Mouse (Mus musculus) lung, embryonic 14.5 days (tissue): ENCODE data around the gene Nbr1. TPM values are rescaled to one million over a fixed set of nuclear protein-coding genes. Genes with fewer than 3 reads are reported as not detected.
A peak's percentile ranks its signal among the peaks of the same experiment; 100 is the strongest.
"Not testable (repeated sequence)": the region's sequence is repeated elsewhere in the genome, so short reads cannot be mapped to it uniquely, and the experiment has no call there.

Experiments
- ATAC-seq: fragments of 200-750 bp; cut with Nextera tagmentation; 2 replicates; pipeline ENCODE4 v1.8.0; 2017; ENCODE audit warnings: mild to moderate bottlenecking, moderate TSS enrichment, moderate library complexity; ENCODE audit not compliant: insufficient read depth
- DNase-seq: peaks from one replicate; pipeline ENCODE4 v3.0.0-alpha.2; 2015
- H3K27ac ChIP-seq: fragments of 300-500 bp; sonication (generic); 2 replicates; pipeline ENCODE4 v1.5.1; 2014; ENCODE audit warnings: low read depth, mild to moderate bottlenecking, moderate library complexity
- H3K27me3 ChIP-seq: fragments of 300-500 bp; sonication (generic); 2 replicates; pipeline ENCODE4 v1.6.1; 2014; ENCODE audit warnings: low read length, control low read depth; ENCODE audit not compliant: insufficient read depth
- H3K36me3 ChIP-seq: fragments of 300-500 bp; sonication (generic); 2 replicates; pipeline ENCODE4 v1.6.1; 2014; ENCODE audit warnings: control low read depth; ENCODE audit not compliant: insufficient read depth
- H3K4me1 ChIP-seq: fragments of 300-500 bp; sonication (generic); 2 replicates; pipeline ENCODE4 v1.6.1; 2014; ENCODE audit warnings: antibody characterized with exemption, control low read depth; ENCODE audit not compliant: insufficient read depth
- H3K4me2 ChIP-seq: fragments of 300-500 bp; sonication (generic); 2 replicates; pipeline ENCODE4 v1.6.1; 2014; ENCODE audit warnings: mild to moderate bottlenecking
- H3K4me3 ChIP-seq: fragments of 300-500 bp; sonication (generic); 2 replicates; pipeline ENCODE4 v1.5.1; 2014; ENCODE audit warnings: low read depth, low read length
- H3K9ac ChIP-seq: fragments of 300-500 bp; sonication (generic); 2 replicates; pipeline ENCODE4 v1.6.1; 2014
- H3K9me3 ChIP-seq: fragments of 300-500 bp; sonication (generic); 2 replicates; pipeline ENCODE4 v1.6.1; 2016; ENCODE audit warnings: low read depth, low read length, control low read depth
- CTCF ChIP-seq: IDR thresholded peaks from 2 replicates; pipeline ENCODE4 v1.5.1; 2016; ENCODE audit warnings: antibody characterized with exemption, low read depth
- WGBS: fragments of 180-500 bp; shearing (Covaris S2); extraction: QIAGEN DNeasy Blood & Tissue Kit; methylation state at CpG from one replicate; pipeline ENCODE4 v1.1.7; 2014; 5-methylcytosine and 5-hydroxymethylcytosine counted together
- polyA plus RNA-seq: library from polyadenylated mRNA; unstranded; fragments of >200 nt; fragmentation: Nextera tagmentation; extraction: Ambion mirVana; gene quantifications from 2 replicates; pipeline ENCODE4 v1.2.1, GENCODE M21; 2014

Gene Nbr1
- polyA plus RNA-seq, 1 experiment from 2014 or later = 59.2 TPM

GRCm38 (mm10) chr11:101602491-101602890, 50.5 kb downstream of the Nbr1 start:
- WGBS = 10% methylated on average over 3 of the region's 3 CpGs
- ATAC-seq = no peak

GRCm38 (mm10) chr11:101604116-101604515, 52.2 kb downstream of the Nbr1 start:
- no peak overlapping the region; the same call in 1 of the 2 replicates for H3K27ac ChIP-seq
- H3K4me3 ChIP-seq = no peak overlapping the region
- TF ChIP-seq CTCF = no peak
- ATAC-seq (no peak), DNase-seq (no peak)
- H3K4me1 ChIP-seq = no peaks in the 10 kb centered on the region
- H3K36me3 ChIP-seq = no peaks in the 10 kb centered on the region
- H3K9me3 ChIP-seq = no peaks in the 10 kb centered on the region
- H3K27me3 ChIP-seq = no peaks in the 10 kb centered on the region
- peak overlapping the region; percentile 53 for H3K4me2 ChIP-seq
- H3K9ac ChIP-seq = no peak overlapping the region
- WGBS = 3% methylated on average over 3 of the region's 3 CpGs

More at GRCm38 (mm10) chr11:101602491-101602890, 50.5 kb downstream of the Nbr1 start:
- no peak for TF ChIP-seq CTCF
- Histone ChIP-seq H3K4me3 (no peak overlapping the region), H3K4me1 (no peaks in the 10 kb centered on the region), H3K4me2 (no peak overlapping the region), H3K36me3 (no peaks in the 10 kb centered on the region), H3K27me3 (no peaks in the 10 kb centered on the region), H3K9me3 (no peaks in the 10 kb centered on the region), H3K27ac (no peak overlapping the region), H3K9ac (no peak overlapping the region)
- peak; percentile 95 for DNase-seq

GRCm38 (mm10) chr11:101604531-101605453, 52.8 kb downstream of the Nbr1 start:
- DNase-seq (peak; percentile 86), ATAC-seq (peak; percentile 85)
- peak overlapping the region; percentile 24 for H3K4me3 ChIP-seq
- H3K27me3 ChIP-seq, H3K36me3 ChIP-seq, H3K4me1 ChIP-seq, H3K9me3 ChIP-seq: not testable (repeated sequence)
- peak overlapping the region; percentile 43; the same call in 1 of the 2 replicates for H3K27ac ChIP-seq
- peak overlapping the region; percentile 11; the same call in 1 of the 2 replicates for H3K9ac ChIP-seq
- peak overlapping the region; percentile 53 for H3K4me2 ChIP-seq
- 2% methylated on average over 30 of the region's 30 CpGs for WGBS

GRCm38 (mm10) chr11:101607134-101607533, 55.2 kb downstream of the Nbr1 start:
- H3K9me3 ChIP-seq, H3K9ac ChIP-seq, H3K27ac ChIP-seq, DNase-seq, H3K36me3 ChIP-seq, H3K27me3 ChIP-seq, H3K4me1 ChIP-seq, H3K4me2 ChIP-seq, ATAC-seq, H3K4me3 ChIP-seq: not testable (repeated sequence)
- 90% methylated on average over 4 of the region's 4 CpGs for WGBS

GRCm38 (mm10) chr11:101610445-101610844, 58.5 kb downstream of the Nbr1 start:
- Histone ChIP-seq H3K27ac (no peak overlapping the region), H3K9ac (no peak overlapping the region), H3K4me2 (peak overlapping the region; percentile 15), H3K4me3 (no peak overlapping the region), H3K9me3 (no peaks in the 10 kb centered on the region), H3K36me3 (no peaks in the 10 kb centered on the region), H3K27me3 (no peaks in the 10 kb centered on the region), H3K4me1 (no peaks in the 10 kb centered on the region)
- ATAC-seq = no peak
- 23% methylated on average over 11 of the region's 11 CpGs for WGBS
- TF ChIP-seq CTCF = no peak
- DNase-seq = peak; percentile 15

GRCm38 (mm10) chr11:101613596-101613995, 61.6 kb downstream of the Nbr1 start:
- DNase-seq (no peak), ATAC-seq (no peak)
- 74% methylated on average over 6 of the region's 6 CpGs for WGBS
- H3K4me1 ChIP-seq = no peaks in the 10 kb centered on the region; the same call in 1 of the 2 replicates
- H3K27me3 ChIP-seq = no peaks in the 10 kb centered on the region
- H3K9ac ChIP-seq = no peak overlapping the region
- H3K27ac ChIP-seq = no peak overlapping the region
- H3K4me2 ChIP-seq = no peak overlapping the region
- no peaks in the 10 kb centered on the region for H3K9me3 ChIP-seq
- H3K36me3 ChIP-seq = no peaks in the 10 kb centered on the region
- no peak overlapping the region for H3K4me3 ChIP-seq
- TF ChIP-seq CTCF = no peak

GRCm38 (mm10) chr11:101614116-101614515, 62.2 kb downstream of the Nbr1 start:
- WGBS = 59% methylated on average over 4 of the region's 4 CpGs
- TF ChIP-seq CTCF = no peak

More at GRCm38 (mm10) chr11:101614116-101614515, 62.2 kb downstream of the Nbr1 start:
- H3K27ac ChIP-seq = no peak overlapping the region
- no peaks in the 10 kb centered on the region for H3K9me3 ChIP-seq
- no peaks in the 10 kb centered on the region for H3K36me3 ChIP-seq
- no peak overlapping the region for H3K4me2 ChIP-seq
- no peak overlapping the region for H3K9ac ChIP-seq
- H3K27me3 ChIP-seq = no peaks in the 10 kb centered on the region
- H3K4me3 ChIP-seq = no peak overlapping the region
- no peak for ATAC-seq
- DNase-seq = no peak
- no peaks in the 10 kb centered on the region; the same call in 1 of the 2 replicates for H3K4me1 ChIP-seq
